Mouse (Mus musculus): ENCODE measurements around the gene Spred3. TPM values are rescaled to one million over a fixed set of nuclear protein-coding genes. Genes with fewer than 3 reads are reported as not detected.
"Not testable (repeated sequence)": the region's sequence is repeated elsewhere in the genome, so short reads cannot be mapped to it uniquely, and the experiment has no call there.

Spred3 gene
- polyA plus RNA-seq, 1 experiment from 2014 or later: 2.0 TPM

- no peak overlapping the region for H3K9ac ChIP-seq (ENCODE audit: low read length)
- H3K4me3 ChIP-seq (ENCODE audit: low read length): no peak overlapping the region
- no peaks in the 10 kb centered on the region for H3K9me3 ChIP-seq (replicated peaks; ENCODE audit: control insufficient read depth, low read length)
- H3K27me3 ChIP-seq (ENCODE audit: control insufficient read depth, insufficient read depth, low read length): no peaks in the 10 kb centered on the region
- H3K4me2 ChIP-seq (ENCODE audit: low read depth, low read length): no peak overlapping the region
- ATAC-seq (replicated peaks; ENCODE audit: extremely low read depth, insufficient read depth, low FRiP score): no peak
- H3K4me1 ChIP-seq (ENCODE audit: control insufficient read depth, insufficient read depth, low read length): no peaks in the 10 kb centered on the region
- H3K36me3 ChIP-seq (ENCODE audit: control insufficient read depth, insufficient read depth): no peaks in the 10 kb centered on the region
- H3K27ac ChIP-seq (ENCODE audit: low read length): no peak overlapping the region
- WGBS: 81% methylated on average over 6 of the region's 6 CpGs
Observed at GRCm38 (mm10) chr7:29202577-29202976, 32.4 kb upstream of the Spred3 start.

GRCm38 (mm10) chr7:29194230-29194629, 24.0 kb upstream of the Spred3 start:
- not testable (repeated sequence) for H3K9ac ChIP-seq (ENCODE audit: low read length); H3K4me1 ChIP-seq (ENCODE audit: control insufficient read depth, insufficient read depth, low read length); H3K9me3 ChIP-seq (replicated peaks; ENCODE audit: control insufficient read depth, low read length); H3K4me2 ChIP-seq (ENCODE audit: low read depth, low read length); ATAC-seq (replicated peaks; ENCODE audit: extremely low read depth, insufficient read depth, low FRiP score); H3K36me3 ChIP-seq (ENCODE audit: control insufficient read depth, insufficient read depth); H3K27ac ChIP-seq (ENCODE audit: low read length); H3K4me3 ChIP-seq (ENCODE audit: low read length); H3K27me3 ChIP-seq (ENCODE audit: control insufficient read depth, insufficient read depth, low read length)
- WGBS: 70% methylated on average over 1 of the region's 1 CpGs

- not testable (repeated sequence) for ATAC-seq (replicated peaks; ENCODE audit: extremely low read depth, insufficient read depth, low FRiP score); H3K9me3 ChIP-seq (replicated peaks; ENCODE audit: control insufficient read depth, low read length); H3K27ac ChIP-seq (ENCODE audit: low read length); H3K27me3 ChIP-seq (ENCODE audit: control insufficient read depth, insufficient read depth, low read length); H3K4me2 ChIP-seq (ENCODE audit: low read depth, low read length); H3K9ac ChIP-seq (ENCODE audit: low read length); H3K4me3 ChIP-seq (ENCODE audit: low read length); H3K36me3 ChIP-seq (ENCODE audit: control insufficient read depth, insufficient read depth)
- peaks cover 12% of the 10 kb centered on the region for H3K4me1 ChIP-seq (ENCODE audit: control insufficient read depth, insufficient read depth, low read length)
- WGBS: 88% methylated on average over 4 of the region's 4 CpGs
Observed at GRCm38 (mm10) chr7:29181323-29181722, 11.1 kb upstream of the Spred3 start.

GRCm38 (mm10) chr7:29180854-29181236, 10.6 kb upstream of the Spred3 start:
- H3K9ac ChIP-seq (ENCODE audit: low read length): no peak overlapping the region
- H3K36me3 ChIP-seq (ENCODE audit: control insufficient read depth, insufficient read depth): peaks cover 1% of the 10 kb centered on the region; the same call in 1 of the 2 replicates
- H3K9me3 ChIP-seq (replicated peaks; ENCODE audit: control insufficient read depth, low read length): no peaks in the 10 kb centered on the region
- no peak overlapping the region; the same call in 1 of the 2 replicates for H3K27ac ChIP-seq (ENCODE audit: low read length)
- ATAC-seq (replicated peaks; ENCODE audit: extremely low read depth, insufficient read depth, low FRiP score): no peak
- H3K4me2 ChIP-seq (ENCODE audit: low read depth, low read length): peak overlapping the region; percentile 66
- peak overlapping the region; percentile 72 for H3K4me3 ChIP-seq (ENCODE audit: low read length)
- WGBS: 41% methylated on average over 5 of the region's 5 CpGs
- H3K27me3 ChIP-seq (ENCODE audit: control insufficient read depth, insufficient read depth, low read length): no peaks in the 10 kb centered on the region
- peaks cover 12% of the 10 kb centered on the region for H3K4me1 ChIP-seq (ENCODE audit: control insufficient read depth, insufficient read depth, low read length)

- Histone ChIP-seq H3K9me3 (replicated peaks; ENCODE audit: control insufficient read depth, low read length) (no peaks in the 10 kb centered on the region), H3K27me3 (ENCODE audit: control insufficient read depth, insufficient read depth, low read length) (no peaks in the 10 kb centered on the region), H3K4me3 (ENCODE audit: low read length) (peak within 1 kb of the TSS; percentile 72), H3K4me2 (ENCODE audit: low read depth, low read length) (peak within 1 kb of the TSS; percentile 92), H3K4me1 (ENCODE audit: control insufficient read depth, insufficient read depth, low read length) (peaks cover 12% of the 10 kb centered on the region), H3K27ac (ENCODE audit: low read length) (peak within 1 kb of the TSS; percentile 58), H3K36me3 (ENCODE audit: control insufficient read depth, insufficient read depth) (peaks cover 7% of the 10 kb centered on the region), H3K9ac (ENCODE audit: low read length) (peak within 1 kb of the TSS; percentile 86)
- ATAC-seq (replicated peaks; ENCODE audit: extremely low read depth, insufficient read depth, low FRiP score): peak; percentile 98
- WGBS: under 1% methylated on average over 62 of the region's 62 CpGs
Observed at GRCm38 (mm10) chr7:29180077-29180853, 10.1 kb upstream of the Spred3 start, which contains the start of gene Psmd8. TSS of gene Psmd8 (minus strand) at chr7:29180701.

- Histone ChIP-seq H3K36me3 (ENCODE audit: control insufficient read depth, insufficient read depth) (peaks cover 16% of the 10 kb centered on the region), H3K9me3 (replicated peaks; ENCODE audit: control insufficient read depth, low read length) (no peaks in the 10 kb centered on the region), H3K27ac (ENCODE audit: low read length) (0 out of 2 replicates have a peak overlapping the region, but pooled peaks have one; percentile 10), H3K9ac (ENCODE audit: low read length) (peak overlapping the region; percentile 86), H3K4me2 (ENCODE audit: low read depth, low read length) (peak overlapping the region; percentile 92), H3K4me1 (ENCODE audit: control insufficient read depth, insufficient read depth, low read length) (peaks cover 12% of the 10 kb centered on the region), H3K4me3 (ENCODE audit: low read length) (peak overlapping the region; percentile 72), H3K27me3 (ENCODE audit: control insufficient read depth, insufficient read depth, low read length) (no peaks in the 10 kb centered on the region)
- no peak for ATAC-seq (replicated peaks; ENCODE audit: extremely low read depth, insufficient read depth, low FRiP score)
- 26% methylated on average over 7 of the region's 7 CpGs for WGBS
Observed at GRCm38 (mm10) chr7:29179323-29179722, 9.1 kb upstream of the Spred3 start.

- no peak overlapping the region for H3K27ac ChIP-seq (ENCODE audit: low read length)
- H3K9me3 ChIP-seq (replicated peaks; ENCODE audit: control insufficient read depth, low read length): no peaks in the 10 kb centered on the region
- H3K36me3 ChIP-seq (ENCODE audit: control insufficient read depth, insufficient read depth): peaks cover 24% of the 10 kb centered on the region
- no peak for ATAC-seq (replicated peaks; ENCODE audit: extremely low read depth, insufficient read depth, low FRiP score)
- no peak overlapping the region for H3K9ac ChIP-seq (ENCODE audit: low read length)
- H3K27me3 ChIP-seq (ENCODE audit: control insufficient read depth, insufficient read depth, low read length): peaks cover 8% of the 10 kb centered on the region
- H3K4me3 ChIP-seq (ENCODE audit: low read length): no peak overlapping the region
- peaks cover 12% of the 10 kb centered on the region for H3K4me1 ChIP-seq (ENCODE audit: control insufficient read depth, insufficient read depth, low read length)
- 91% methylated on average over 4 of the region's 4 CpGs for WGBS
- H3K4me2 ChIP-seq (ENCODE audit: low read depth, low read length): no peak overlapping the region
Observed at GRCm38 (mm10) chr7:29178106-29178505, 7.9 kb upstream of the Spred3 start.

- no peak for ATAC-seq (replicated peaks; ENCODE audit: extremely low read depth, insufficient read depth, low FRiP score)
- no peak overlapping the region for H3K4me2 ChIP-seq (ENCODE audit: low read depth, low read length)
- no peak overlapping the region for H3K9ac ChIP-seq (ENCODE audit: low read length)
- peaks cover 20% of the 10 kb centered on the region for H3K4me1 ChIP-seq (ENCODE audit: control insufficient read depth, insufficient read depth, low read length)
- no peak overlapping the region for H3K27ac ChIP-seq (ENCODE audit: low read length)
- H3K27me3 ChIP-seq (ENCODE audit: control insufficient read depth, insufficient read depth, low read length): peaks cover 37% of the 10 kb centered on the region
- no peaks in the 10 kb centered on the region for H3K9me3 ChIP-seq (replicated peaks; ENCODE audit: control insufficient read depth, low read length)
- WGBS: 38% methylated on average over 32 of the region's 32 CpGs
- peaks cover 27% of the 10 kb centered on the region for H3K36me3 ChIP-seq (ENCODE audit: control insufficient read depth, insufficient read depth)
- H3K4me3 ChIP-seq (ENCODE audit: low read length): no peak overlapping the region
Observed at GRCm38 (mm10) chr7:29172390-29173016, 2.3 kb upstream of the Spred3 start.

GRCm38 (mm10) chr7:29171562-29172097, 1.4 kb upstream of the Spred3 start:
- ATAC-seq (replicated peaks; ENCODE audit: extremely low read depth, insufficient read depth, low FRiP score): no peak
- peak overlapping the region; percentile 58 for H3K4me3 ChIP-seq (ENCODE audit: low read length)
- H3K27ac ChIP-seq (ENCODE audit: low read length): no peak overlapping the region
- 4% methylated on average over 34 of the region's 34 CpGs for WGBS
- H3K27me3 ChIP-seq (ENCODE audit: control insufficient read depth, insufficient read depth, low read length): peaks cover 38% of the 10 kb centered on the region
- peak overlapping the region; percentile 86 for H3K4me2 ChIP-seq (ENCODE audit: low read depth, low read length)
- peaks cover 27% of the 10 kb centered on the region for H3K36me3 ChIP-seq (ENCODE audit: control insufficient read depth, insufficient read depth)
- H3K9ac ChIP-seq (ENCODE audit: low read length): peak overlapping the region; percentile 64
- peaks cover 20% of the 10 kb centered on the region for H3K4me1 ChIP-seq (ENCODE audit: control insufficient read depth, insufficient read depth, low read length)
- no peaks in the 10 kb centered on the region for H3K9me3 ChIP-seq (replicated peaks; ENCODE audit: control insufficient read depth, low read length)
